Mouse (Mus musculus) C2C12 (cell line): Measurements from ENCODE around the gene Gm20696. TPM values are rescaled to one million over a fixed set of nuclear protein-coding genes. Genes with fewer than 3 reads are reported as not detected.

Experiments used
- H3K27me3 ChIP-seq: one replicate; pipeline ENCODE4 v1.6.1; 2011; ENCODE audit not compliant: control insufficient read depth, insufficient read depth, insufficient read length
- H3K36me3 ChIP-seq: one replicate; pipeline ENCODE4 v1.6.1; 2011; ENCODE audit not compliant: control insufficient read depth, insufficient read depth
- H3K4me3 ChIP-seq: one replicate; pipeline ENCODE4 v1.5.1; 2011; ENCODE audit warnings: mild to moderate bottlenecking, control low read depth; ENCODE audit not compliant: poor library complexity, insufficient read depth, severe bottlenecking
- H3K79me2 ChIP-seq: one replicate; pipeline ENCODE4 v1.6.1; 2011; ENCODE audit not compliant: control insufficient read depth, insufficient read depth
- H3K79me3 ChIP-seq: one replicate; pipeline ENCODE4 v1.6.1; 2011; ENCODE audit warnings: low read depth, control low read depth
- H3ac ChIP-seq: one replicate; pipeline ENCODE3; 2011; ENCODE audit warnings: low read depth; ENCODE audit not compliant: control insufficient read depth, insufficient read length
- CEBPB ChIP-seq: IDR thresholded peaks from one replicate; pipeline ENCODE4 v1.6.1; 2011; ENCODE audit warnings: low read depth, mild to moderate bottlenecking, control low read depth, moderate library complexity
- CTCF ChIP-seq: IDR thresholded peaks from one replicate; pipeline ENCODE4 v1.5.1; 2011; ENCODE audit not compliant: control insufficient read depth, insufficient read depth, insufficient read length
- FOSL1 ChIP-seq: IDR thresholded peaks from one replicate; pipeline ENCODE4 v1.8.0; 2011; ENCODE audit warnings: mild to moderate bottlenecking, low read length; ENCODE audit not compliant: poor library complexity, insufficient read depth, severe bottlenecking
- MAX ChIP-seq: IDR thresholded peaks from one replicate; pipeline ENCODE4 v1.6.1; 2011; ENCODE audit warnings: mild to moderate bottlenecking, control low read depth
- MYOD1 ChIP-seq: IDR thresholded peaks from one replicate; pipeline ENCODE4 v1.6.1; 2011; ENCODE audit warnings: low read depth; ENCODE audit not compliant: control insufficient read depth, insufficient read length
- MYOG ChIP-seq: IDR thresholded peaks from one replicate; pipeline ENCODE4 v1.6.1; 2011; ENCODE audit not compliant: control insufficient read depth, insufficient read length; ENCODE audit errors: extremely low read depth
- USF1 ChIP-seq: IDR thresholded peaks from one replicate; pipeline ENCODE4 v1.6.1; 2011; ENCODE audit warnings: low read depth, mild to moderate bottlenecking, control low read depth, moderate library complexity
- polyA plus RNA-seq: library from polyadenylated mRNA; unstranded; fragments of >200 nt; fragmentation: generic; extraction: Trizol; gene quantifications from one replicate; pipeline ENCODE4 v1.2.1, GENCODE M21; 2012; ENCODE audit warnings: missing spikeins

The Gm20696 gene
- polyA plus RNA-seq, 1 experiment = 0.20 TPM

GRCm38 (mm10) chr6:99319415-99320405, 346.9 kb downstream of the Gm20696 start:
- Histone ChIP-seq H3K79me2 (no peaks in the 10 kb centered on the region), H3K27me3 (no peaks in the 10 kb centered on the region), H3K36me3 (no peaks in the 10 kb centered on the region), H3ac (no peak overlapping the region), H3K79me3 (no peaks in the 10 kb centered on the region), H3K4me3 (no peak overlapping the region)
- TF ChIP-seq MYOG (no peak), MAX (no peak), FOSL1 (no peak), CEBPB (no peak), USF1 (no peak), CTCF (no peak), MYOD1 (no peak)

- H3ac ChIP-seq = no peak overlapping the region
- TF ChIP-seq CEBPB (no peak), USF1 (no peak), MYOD1 (no peak), MYOG (no peak), FOSL1 (no peak), CTCF (no peak), MAX (no peak)
Observed at GRCm38 (mm10) chr6:99314746-99315145, 351.9 kb downstream of the Gm20696 start.

GRCm38 (mm10) chr6:99310529-99310928, 356.1 kb downstream of the Gm20696 start:
- Histone ChIP-seq H3K27me3 (no peaks in the 10 kb centered on the region), H3K79me2 (no peaks in the 10 kb centered on the region), H3K79me3 (no peaks in the 10 kb centered on the region), H3K4me3 (no peak overlapping the region), H3K36me3 (no peaks in the 10 kb centered on the region), H3ac (no peak overlapping the region)
- TF ChIP-seq USF1 = no peak
- TF ChIP-seq MYOG = no peak
- no peak for TF ChIP-seq CEBPB
- no peak for TF ChIP-seq CTCF
- TF ChIP-seq FOSL1 = no peak
- TF ChIP-seq MYOD1 = no peak
- TF ChIP-seq MAX = no peak

More at GRCm38 (mm10) chr6:99314746-99315145, 351.9 kb downstream of the Gm20696 start:
- H3K79me3 ChIP-seq = no peaks in the 10 kb centered on the region
- no peaks in the 10 kb centered on the region for H3K79me2 ChIP-seq
- no peaks in the 10 kb centered on the region for H3K27me3 ChIP-seq
- H3K36me3 ChIP-seq = no peaks in the 10 kb centered on the region
- H3K4me3 ChIP-seq = no peak overlapping the region

- no peak overlapping the region for H3ac ChIP-seq
- TF ChIP-seq MYOD1 (no peak), CTCF (no peak), FOSL1 (no peak), USF1 (no peak), CEBPB (no peak)
Observed at GRCm38 (mm10) chr6:99310171-99310500, 356.5 kb downstream of the Gm20696 start.

GRCm38 (mm10) chr6:99309466-99310170, 357.0 kb downstream of the Gm20696 start:
- Histone ChIP-seq H3K4me3 (no peak overlapping the region), H3K79me3 (no peaks in the 10 kb centered on the region), H3K36me3 (no peaks in the 10 kb centered on the region), H3K79me2 (no peaks in the 10 kb centered on the region), H3ac (no peak overlapping the region), H3K27me3 (no peaks in the 10 kb centered on the region)
- TF ChIP-seq CTCF = no peak
- TF ChIP-seq MYOD1 = no peak
- TF ChIP-seq CEBPB = no peak
- no peak for TF ChIP-seq USF1
- TF ChIP-seq MYOG = no peak
- no peak for TF ChIP-seq FOSL1
- no peak for TF ChIP-seq MAX

More at GRCm38 (mm10) chr6:99310171-99310500, 356.5 kb downstream of the Gm20696 start:
- Histone ChIP-seq H3K36me3 (no peaks in the 10 kb centered on the region), H3K27me3 (no peaks in the 10 kb centered on the region), H3K4me3 (no peak overlapping the region), H3K79me2 (no peaks in the 10 kb centered on the region), H3K79me3 (no peaks in the 10 kb centered on the region)
